Comparison of ENCODE assay signal across 24 mouse cellular contexts in the genomic region with DNA sequence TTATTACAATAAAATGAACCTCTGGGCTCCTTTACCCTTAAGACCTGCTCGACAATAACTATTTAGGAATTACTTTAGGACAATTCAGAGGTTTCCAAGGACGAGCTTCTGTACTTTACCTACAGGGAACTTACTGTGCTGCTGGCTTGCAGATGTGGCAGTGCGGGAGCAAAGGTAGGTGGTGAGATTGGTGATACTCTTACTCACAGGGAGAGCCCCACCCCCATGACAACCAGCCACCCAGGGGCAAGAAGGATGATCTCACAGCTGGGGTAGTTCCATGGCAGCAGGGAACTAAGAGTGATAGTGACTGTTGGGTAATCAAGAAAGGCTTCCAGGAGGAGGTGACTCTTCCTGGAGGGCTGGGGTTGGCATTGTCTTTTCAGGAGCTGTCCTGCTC. TPM values are rescaled to one million over a fixed set of nuclear protein-coding genes. Genes with fewer than 3 reads are reported as not detected.
"Had no signal": no experiment of that assay in that cellular context is flagged by ENCODE, and none has a peak within 500 bp of the region (broad histone marks: within the 10 kb centered on the region; RNA-seq: fewer than 3 reads in every experiment).

No protein-coding gene starts in this region.

- H3K9me3 ChIP-seq: heart, embryonic 10.5 days; hindbrain, embryonic 10.5 days; hindbrain, embryonic 12.5 days; limb, embryonic 10.5 days; limb, embryonic 12.5 days; liver, embryonic 13.5 days; liver, embryonic 15.5 days had no signal

- H3K4me2 ChIP-seq: heart, embryonic 12.5 days; hindbrain, embryonic 12.5 days; hindbrain, embryonic 14.5 days; limb, embryonic 12.5 days; liver, embryonic 11.5 days; liver, embryonic 13.5 days; liver, embryonic 15.5 days had no signal

- H3K4me1 ChIP-seq: hindbrain, embryonic 10.5 days; hindbrain, embryonic 12.5 days; limb, embryonic 10.5 days; limb, embryonic 12.5 days; liver, embryonic 13.5 days; liver, embryonic 15.5 days had no signal

- H3K36me3 ChIP-seq: heart, embryonic 10.5 days; hindbrain, embryonic 10.5 days; hindbrain, embryonic 12.5 days; limb, embryonic 10.5 days; limb, embryonic 12.5 days; liver, embryonic 13.5 days; liver, embryonic 15.5 days had no signal

- H3K9ac ChIP-seq: heart, embryonic 12.5 days; hindbrain, embryonic 12.5 days; hindbrain, embryonic 14.5 days; limb, embryonic 12.5 days; liver, embryonic 13.5 days; liver, embryonic 15.5 days had no signal

- H3K4me3 ChIP-seq: gastrocnemius, adult 2 months; heart, embryonic 10.5 days; heart, embryonic 12.5 days; hindbrain, embryonic 10.5 days; hindbrain, embryonic 12.5 days; limb, embryonic 10.5 days; limb, embryonic 12.5 days; liver, embryonic 13.5 days; liver, embryonic 15.5 days had no signal

- H3K27me3 ChIP-seq: heart, embryonic 12.5 days; hindbrain, embryonic 12.5 days; limb, embryonic 12.5 days; liver, embryonic 13.5 days; liver, embryonic 15.5 days had no signal

- ATAC-seq: hindbrain, embryonic 16.5 days; inflammation-experienced regulatory T-cells, adult 6 months; intestine, embryonic 16.5 days had no signal

- DNase-seq: gastrocnemius, adult 2 months; gastrocnemius, postnatal 10 days; gastrocnemius, postnatal 25 days; heart, adult 18-20 months; heart, postnatal 10 days; heart, postnatal 4 days; kidney, adult 18-20 months; kidney, adult 8-10 months; kidney, postnatal 25 days; liver; liver, embryonic 13.5 days had no signal

- H3K27ac ChIP-seq: gastrocnemius, adult 2 months; heart, embryonic 10.5 days; hindbrain, embryonic 10.5 days; hindbrain, embryonic 12.5 days; hindbrain, embryonic 14.5 days; limb, embryonic 10.5 days; limb, embryonic 12.5 days; liver, embryonic 13.5 days; liver, embryonic 15.5 days had no signal

RNA-seq across cellular contexts. Expression of a gene that starts 46.6 kb away (rescaled TPM):
- total RNA-seq: granulocyte monocyte progenitor cell, adult 5-6 weeks had no signal
- polyA plus RNA-seq: inflammation-experienced regulatory T-cells, adult 6 months had no signal
